Mouse (Mus musculus): ENCODE measurements around the gene Ddx50. TPM values are rescaled to one million over a fixed set of nuclear protein-coding genes. Genes with fewer than 3 reads are reported as not detected.
"Not testable (repeated sequence)": the region's sequence is repeated elsewhere in the genome, so short reads cannot be mapped to it uniquely, and the experiment has no call there.

The Ddx50 gene
- polyA plus RNA-seq, 1 experiment from 2014 or later = 130 TPM

- not testable (repeated sequence) for H3K9ac ChIP-seq; H3K4me3 ChIP-seq; H3K27ac ChIP-seq; H3K9me3 ChIP-seq (replicated peaks); H3K4me2 ChIP-seq (replicated peaks); H3K27me3 ChIP-seq; ATAC-seq (ENCODE audit: low FRiP score)
- WGBS = 97% methylated on average over 3 of the region's 3 CpGs
- Histone ChIP-seq H3K36me3 (peaks cover 27% of the 10 kb centered on the region), H3K4me1 (peaks cover 15% of the 10 kb centered on the region)
Observed at GRCm38 (mm10) chr10:62599311-62599710, 51.7 kb downstream of the Ddx50 start.

GRCm38 (mm10) chr10:62592496-62592895 lies 58.5 kb downstream of the Ddx50 start:
- ATAC-seq (ENCODE audit: low FRiP score) = no peak
- H3K27ac ChIP-seq = no peak overlapping the region
- 93% methylated on average over 7 of the region's 7 CpGs for WGBS

GRCm38 (mm10) chr10:62590200-62590599 lies 60.8 kb downstream of the Ddx50 start:
- no peak overlapping the region for H3K4me3 ChIP-seq
- no peaks in the 10 kb centered on the region for H3K9me3 ChIP-seq (replicated peaks)
- H3K36me3 ChIP-seq = peaks cover 87% of the 10 kb centered on the region
- H3K4me1 ChIP-seq = no peaks in the 10 kb centered on the region
- 46% methylated on average over 6 of the region's 6 CpGs for WGBS
- no peaks in the 10 kb centered on the region for H3K27me3 ChIP-seq
- H3K4me2 ChIP-seq (replicated peaks) = no peak overlapping the region
- H3K9ac ChIP-seq = no peak overlapping the region
- no peak overlapping the region for H3K27ac ChIP-seq
- peak; percentile 52; the same call in 1 of the 2 replicates for ATAC-seq (ENCODE audit: low FRiP score)

More at GRCm38 (mm10) chr10:62592496-62592895, 58.5 kb downstream of the Ddx50 start:
- Histone ChIP-seq H3K4me2 (replicated peaks) (no peak overlapping the region), H3K27me3 (no peaks in the 10 kb centered on the region), H3K36me3 (peaks cover 74% of the 10 kb centered on the region), H3K4me3 (no peak overlapping the region), H3K9me3 (replicated peaks) (no peaks in the 10 kb centered on the region), H3K4me1 (no peaks in the 10 kb centered on the region), H3K9ac (no peak overlapping the region)

- Histone ChIP-seq H3K9ac (no peak overlapping the region), H3K27me3 (no peaks in the 10 kb centered on the region), H3K27ac (no peak overlapping the region), H3K36me3 (peaks cover 92% of the 10 kb centered on the region), H3K9me3 (replicated peaks) (no peaks in the 10 kb centered on the region), H3K4me2 (replicated peaks) (no peak overlapping the region), H3K4me1 (no peaks in the 10 kb centered on the region), H3K4me3 (no peak overlapping the region)
- ATAC-seq (ENCODE audit: low FRiP score) = no peak
- WGBS = 81% methylated on average over 4 of the region's 4 CpGs
Observed at GRCm38 (mm10) chr10:62588616-62589015, 62.4 kb downstream of the Ddx50 start.

GRCm38 (mm10) chr10:62583245-62583644 lies 67.8 kb downstream of the Ddx50 start:
- no peak overlapping the region for H3K9ac ChIP-seq
- no peak for ATAC-seq (ENCODE audit: low FRiP score)

GRCm38 (mm10) chr10:62582701-62583100 lies 68.3 kb downstream of the Ddx50 start:
- no peaks in the 10 kb centered on the region for H3K27me3 ChIP-seq
- no peaks in the 10 kb centered on the region for H3K9me3 ChIP-seq (replicated peaks)
- H3K4me2 ChIP-seq (replicated peaks) = no peak overlapping the region
- peaks cover 71% of the 10 kb centered on the region for H3K36me3 ChIP-seq
- H3K27ac ChIP-seq = no peak overlapping the region
- no peak overlapping the region for H3K9ac ChIP-seq
- WGBS = 87% methylated on average over 7 of the region's 7 CpGs
- no peak for ATAC-seq (ENCODE audit: low FRiP score)
- H3K4me3 ChIP-seq = no peak overlapping the region
- peaks cover 2% of the 10 kb centered on the region; the same call in 1 of the 2 replicates for H3K4me1 ChIP-seq

More at GRCm38 (mm10) chr10:62583245-62583644, 67.8 kb downstream of the Ddx50 start:
- peaks cover 77% of the 10 kb centered on the region for H3K36me3 ChIP-seq
- H3K27ac ChIP-seq = no peak overlapping the region
- H3K27me3 ChIP-seq = no peaks in the 10 kb centered on the region
- H3K4me3 ChIP-seq = no peak overlapping the region
- H3K9me3 ChIP-seq (replicated peaks) = no peaks in the 10 kb centered on the region
- WGBS = 85% methylated on average over 1 of the region's 1 CpGs
- H3K4me2 ChIP-seq (replicated peaks) = no peak overlapping the region
- peaks cover 2% of the 10 kb centered on the region; the same call in 1 of the 2 replicates for H3K4me1 ChIP-seq

GRCm38 (mm10) chr10:62582263-62582662 lies 68.8 kb downstream of the Ddx50 start:
- Histone ChIP-seq H3K27me3 (no peaks in the 10 kb centered on the region), H3K27ac (no peak overlapping the region), H3K9ac (no peak overlapping the region), H3K4me1 (peaks cover 6% of the 10 kb centered on the region), H3K36me3 (peaks cover 67% of the 10 kb centered on the region), H3K4me3 (no peak overlapping the region), H3K9me3 (replicated peaks) (no peaks in the 10 kb centered on the region), H3K4me2 (replicated peaks) (no peak overlapping the region)
- ATAC-seq (ENCODE audit: low FRiP score) = no peak
- WGBS = 93% methylated on average over 17 of the region's 17 CpGs

GRCm38 (mm10) chr10:62579129-62579528 lies 71.9 kb downstream of the Ddx50 start:
- H3K9ac ChIP-seq; H3K4me3 ChIP-seq; H3K4me2 ChIP-seq (replicated peaks); H3K9me3 ChIP-seq (replicated peaks); H3K27me3 ChIP-seq; ATAC-seq (ENCODE audit: low FRiP score); H3K27ac ChIP-seq: not testable (repeated sequence)
- Histone ChIP-seq H3K36me3 (peaks cover 48% of the 10 kb centered on the region), H3K4me1 (peaks cover 15% of the 10 kb centered on the region)
- WGBS = 90% methylated on average over 12 of the region's 13 CpGs

- Histone ChIP-seq H3K4me1 (peaks cover 15% of the 10 kb centered on the region), H3K4me2 (replicated peaks) (peak within 1 kb of the TSS; percentile 88), H3K9ac (peak within 1 kb of the TSS; percentile 93), H3K4me3 (peak within 1 kb of the TSS; percentile 76), H3K9me3 (replicated peaks) (no peaks in the 10 kb centered on the region), H3K27ac (peak within 1 kb of the TSS; percentile 82), H3K27me3 (no peaks in the 10 kb centered on the region), H3K36me3 (peaks cover 48% of the 10 kb centered on the region)
- WGBS = 5% methylated on average over 33 of the region's 33 CpGs
- ATAC-seq (ENCODE audit: low FRiP score) = peak; percentile 99
Observed at GRCm38 (mm10) chr10:62578338-62579100, 72.5 kb downstream of the Ddx50 start, which contains the start of gene Kif1bp. Gene Kif1bp (minus strand): TSS chr10:62578457.

- H3K27ac ChIP-seq = peak overlapping the region; percentile 82
- peak overlapping the region; percentile 76 for H3K4me3 ChIP-seq
- H3K27me3 ChIP-seq = no peaks in the 10 kb centered on the region
- 1% methylated on average over 54 of the region's 54 CpGs for WGBS
- H3K36me3 ChIP-seq = peaks cover 47% of the 10 kb centered on the region
- H3K9me3 ChIP-seq (replicated peaks) = no peaks in the 10 kb centered on the region
- ATAC-seq (ENCODE audit: low FRiP score) = peak; percentile 82
- peak overlapping the region; percentile 93 for H3K9ac ChIP-seq
- H3K4me2 ChIP-seq (replicated peaks) = peak overlapping the region; percentile 88
- peaks cover 15% of the 10 kb centered on the region for H3K4me1 ChIP-seq
Observed at GRCm38 (mm10) chr10:62577673-62578337, 73.2 kb downstream of the Ddx50 start.

- H3K4me2 ChIP-seq (replicated peaks) = no peak overlapping the region
- no peak for ATAC-seq (ENCODE audit: low FRiP score)
- H3K27me3 ChIP-seq = no peaks in the 10 kb centered on the region
- no peak overlapping the region for H3K4me3 ChIP-seq
- H3K9ac ChIP-seq = no peak overlapping the region
- H3K4me1 ChIP-seq = peaks cover 15% of the 10 kb centered on the region
- peaks cover 43% of the 10 kb centered on the region for H3K36me3 ChIP-seq
- no peak overlapping the region for H3K27ac ChIP-seq
- WGBS = 91% methylated on average over 13 of the region's 13 CpGs
- H3K9me3 ChIP-seq (replicated peaks) = no peaks in the 10 kb centered on the region
Observed at GRCm38 (mm10) chr10:62575001-62575400, 76.0 kb downstream of the Ddx50 start.

- H3K4me1 ChIP-seq = no peaks in the 10 kb centered on the region
- H3K27ac ChIP-seq = no peak overlapping the region
- H3K9ac ChIP-seq = no peak overlapping the region
- H3K36me3 ChIP-seq = peaks cover 84% of the 10 kb centered on the region
- no peaks in the 10 kb centered on the region for H3K9me3 ChIP-seq (replicated peaks)
- 93% methylated on average over 7 of the region's 7 CpGs for WGBS
- ATAC-seq (ENCODE audit: low FRiP score) = no peak
- H3K4me3 ChIP-seq = no peak overlapping the region
- no peak overlapping the region for H3K4me2 ChIP-seq (replicated peaks)
- H3K27me3 ChIP-seq = no peaks in the 10 kb centered on the region
Observed at GRCm38 (mm10) chr10:62570126-62570871, 80.7 kb downstream of the Ddx50 start.

Data from hindbrain, embryonic 12.5 days (tissue).